Mouse (Mus musculus) liver, embryonic 14.5 days (tissue): ENCODE results near the gene Commd8. TPM values are rescaled to one million over a fixed set of nuclear protein-coding genes. Genes with fewer than 3 reads are reported as not detected.

Experiments
- ATAC-seq: fragments of 200-750 bp; cut with Nextera tagmentation; 2 replicates; pipeline ENCODE4 v1.8.0; 2017; ENCODE audit warnings: moderate number of reproducible peaks, mild to moderate bottlenecking, moderate library complexity; ENCODE audit not compliant: insufficient read depth
- DNase-seq, 3 experiments: peaks; one replicate each; pipeline ENCODE4 v3.0.0-alpha.2; 2012 to 2013; ENCODE audit warnings: low read depth in 3 of 3, low spot score in 3 of 3
- H3K27ac ChIP-seq: fragments of 300-500 bp; sonication (generic); 2 replicates; pipeline ENCODE4 v1.5.1; 2014; ENCODE audit warnings: moderate library complexity, mild to moderate bottlenecking, control low read depth, inconsistent platforms
- H3K27me3 ChIP-seq: fragments of 300-500 bp; sonication (generic); 2 replicates; pipeline ENCODE4 v1.6.1; 2014; ENCODE audit warnings: mild to moderate bottlenecking, low read length, moderate library complexity; ENCODE audit not compliant: control insufficient read depth, insufficient read depth
- H3K36me3 ChIP-seq: fragments of 300-500 bp; sonication (generic); replicated peaks from 2 replicates; pipeline ENCODE4 v1.6.1; 2014; ENCODE audit warnings: low read depth; ENCODE audit not compliant: control insufficient read depth, insufficient read depth
- H3K4me1 ChIP-seq, 2 experiments: fragments of 200-500 bp in 1 of 2; fragments of 300-500 bp in 1 of 2; sonication (generic) in 1 of 2; replicated peaks; 2 replicates each; pipeline ENCODE4 v1.6.1; 2012 to 2014; ENCODE audit warnings: antibody characterized with exemption in 1 of 2, inconsistent platforms in 1 of 2, low read length in 1 of 2; ENCODE audit not compliant: control insufficient read depth in 2 of 2, insufficient read depth in 2 of 2
- H3K4me2 ChIP-seq: fragments of 300-500 bp; sonication (generic); 2 replicates; pipeline ENCODE4 v1.6.1; 2014; ENCODE audit warnings: low read depth, mild to moderate bottlenecking, control low read depth, moderate library complexity
- H3K4me3 ChIP-seq, 2 experiments: fragments of 200-500 bp in 1 of 2; fragments of 300-500 bp in 1 of 2; sonication (generic) in 1 of 2; 2 replicates each; pipeline ENCODE4 v1.5.1; 2012 to 2014; ENCODE audit warnings: low read depth in 2 of 2, low read length in 2 of 2, mild to moderate bottlenecking in 2 of 2, control low read depth in 1 of 2, inconsistent platforms in 1 of 2, moderate library complexity in 1 of 2; ENCODE audit not compliant: insufficient read depth in 1 of 2
- H3K9ac ChIP-seq: fragments of 300-500 bp; sonication (generic); replicated peaks from 2 replicates; pipeline ENCODE4 v1.6.1; 2014; ENCODE audit warnings: mild to moderate bottlenecking, control low read depth, moderate library complexity
- H3K9me3 ChIP-seq: fragments of 300-500 bp; sonication (generic); 2 replicates; pipeline ENCODE4 v1.6.1; 2016; ENCODE audit warnings: low read length, mixed read lengths; ENCODE audit not compliant: control insufficient read depth
- CTCF ChIP-seq: IDR thresholded peaks from 2 replicates; pipeline ENCODE4 v1.5.1; 2016; ENCODE audit warnings: antibody characterized with exemption, low read depth, control low read depth
- EP300 ChIP-seq: IDR thresholded peaks from 2 replicates; pipeline ENCODE4 v1.6.1; 2016; ENCODE audit warnings: antibody characterized with exemption, low read depth
- WGBS: fragments of 180-500 bp; shearing (Covaris S2); extraction: QIAGEN DNeasy Blood & Tissue Kit; methylation state at CpG from one replicate; pipeline ENCODE4 v1.1.7; 2014; ENCODE audit not compliant: insufficient replicate concordance; 5-methylcytosine and 5-hydroxymethylcytosine counted together
- polyA plus RNA-seq, 2 experiments: library from polyadenylated mRNA; depleted of rRNA in 1 of 2; stranded (reverse) in 1 of 2; unstranded in 1 of 2; fragments of >200 nt; fragmentation: Nextera tagmentation in 1 of 2; extraction: Ambion mirVana in 1 of 2; gene quantifications; 2 replicates each; pipeline versions ENCODE4 v1.2.1 to v1.2.3; 2012 to 2014

Gene Commd8
- polyA plus RNA-seq, 2 experiments, result 20.5 to 70.3 TPM

- peaks cover 29% of the 10 kb centered on the region for H3K36me3 ChIP-seq
- H3K9me3 ChIP-seq, result no peaks in the 10 kb centered on the region
- 37% methylated on average over 5 of the region's 5 CpGs for WGBS
- no peak overlapping the region for H3K4me3 ChIP-seq
- peaks cover 12 to 17% of the 10 kb centered on the region in 2 experiments for H3K4me1 ChIP-seq
- TF ChIP-seq CTCF (no peak), EP300 (no peak)
- H3K27me3 ChIP-seq, result no peaks in the 10 kb centered on the region
- no peak overlapping the region for H3K4me2 ChIP-seq
- H3K9ac ChIP-seq, result no peak overlapping the region
- no peak overlapping the region for H3K27ac ChIP-seq
- ATAC-seq (no peak), DNase-seq (no peak)
These were observed 5.1 kb downstream of the Commd8 start for GRCm38 (mm10) chr5:72162855-72163254.

- DNase-seq (no peak), ATAC-seq (no peak)
- Histone ChIP-seq H3K36me3 (peaks cover 29% of the 10 kb centered on the region), H3K27ac (no peak overlapping the region), H3K27me3 (no peaks in the 10 kb centered on the region), H3K9me3 (no peaks in the 10 kb centered on the region), H3K4me2 (no peak overlapping the region), H3K4me3 (no peak overlapping the region), H3K9ac (no peak overlapping the region), H3K4me1 (peaks cover 0 to 5% of the 10 kb centered on the region in 2 experiments; a peak in 3 of 4 replicates)
- WGBS, result 58% methylated on average over 11 of the region's 11 CpGs
- no peak for TF ChIP-seq EP300
- TF ChIP-seq CTCF, result no peak
These were observed 7.1 kb downstream of the Commd8 start for GRCm38 (mm10) chr5:72160781-72161485.

GRCm38 (mm10) chr5:72159537-72159936 is 8.5 kb downstream of the Commd8 start:
- no peak overlapping the region for H3K4me2 ChIP-seq
- no peaks in the 10 kb centered on the region for H3K27me3 ChIP-seq
- no peak overlapping the region for H3K4me3 ChIP-seq
- 38% methylated on average over 6 of the region's 6 CpGs for whole genome bisulfite sequencing
- H3K36me3 ChIP-seq, result peaks cover 26% of the 10 kb centered on the region
- DNase-seq (no peak), ATAC-seq (no peak)
- no peak overlapping the region for H3K27ac ChIP-seq
- no peaks in the 10 kb centered on the region for H3K9me3 ChIP-seq
- peaks cover 0 to 4% of the 10 kb centered on the region in 2 experiments; a peak in 2 of 4 replicates for H3K4me1 ChIP-seq
- no peak overlapping the region for H3K9ac ChIP-seq
- TF ChIP-seq CTCF (no peak), EP300 (no peak)

GRCm38 (mm10) chr5:72158667-72159066 is 9.3 kb downstream of the Commd8 start:
- H3K27me3 ChIP-seq, result no peaks in the 10 kb centered on the region
- no peaks in the 10 kb centered on the region for H3K9me3 ChIP-seq
- TF ChIP-seq EP300 (no peak), CTCF (no peak)
- DNase-seq (no peak), ATAC-seq (no peak)
- H3K27ac ChIP-seq, result no peak overlapping the region
- 82% methylated on average over 12 of the region's 12 CpGs for WGBS
- no peak overlapping the region for H3K4me2 ChIP-seq
- H3K36me3 ChIP-seq, result peaks cover 26% of the 10 kb centered on the region
- peaks cover 0 to 4% of the 10 kb centered on the region in 2 experiments; a peak in 2 of 4 replicates for H3K4me1 ChIP-seq
- H3K9ac ChIP-seq, result no peak overlapping the region
- no peak overlapping the region for H3K4me3 ChIP-seq

GRCm38 (mm10) chr5:72156598-72156997 is 11.4 kb downstream of the Commd8 start:
- H3K27me3 ChIP-seq, result no peaks in the 10 kb centered on the region
- no peak overlapping the region for H3K9ac ChIP-seq
- ATAC-seq, result no peak
- H3K9me3 ChIP-seq, result no peaks in the 10 kb centered on the region
- H3K4me2 ChIP-seq, result no peak overlapping the region
- no peak for DNase-seq
- H3K27ac ChIP-seq, result no peak overlapping the region
- TF ChIP-seq CTCF (no peak), EP300 (no peak)
- H3K36me3 ChIP-seq, result peaks cover 18% of the 10 kb centered on the region
- H3K4me3 ChIP-seq, result no peak overlapping the region
- H3K4me1 ChIP-seq, result peaks cover 0 to 4% of the 10 kb centered on the region in 2 experiments; a peak in 2 of 4 replicates
- WGBS, result 78% methylated on average over 5 of the region's 5 CpGs
